Mouse (Mus musculus) 3134 (cell line): ENCODE measurements at regions not wholly inside any gene's neighbourhood (a gene's known extent, or its start where the extent isn't known, plus 50 kb on each side); places are given as distances from the start of the nearest gene placed in this dataset.

Experiments
- DNase-seq: peaks from one replicate; pipeline ENCODE4 v3.0.0-alpha.2; 2011; ENCODE audit warnings: low spot score; ENCODE audit not compliant: insufficient read length; ENCODE audit errors: extremely low read depth

- DNase-seq = no peak
Measured at GRCm38 (mm10) chr13:35211834-35212233, 184.9 kb upstream of the Eci2 start.

- DNase-seq = no peak
Measured at GRCm38 (mm10) chr13:35212276-35212675, 185.4 kb upstream of the Eci2 start.

GRCm38 (mm10) chr13:35214219-35214618 lies 187.3 kb upstream of the Eci2 start:
- DNase-seq = no peak

- no peak for DNase-seq
Measured at GRCm38 (mm10) chr13:35226142-35226829, 199.4 kb upstream of the Eci2 start.

GRCm38 (mm10) chr13:35226944-35227343 lies 200.0 kb upstream of the Eci2 start:
- no peak for DNase-seq

GRCm38 (mm10) chr13:35229601-35230000 lies 202.7 kb upstream of the Eci2 start:
- no peak for DNase-seq

GRCm38 (mm10) chr13:35233636-35234035 lies 206.7 kb upstream of the Eci2 start:
- no peak for DNase-seq

GRCm38 (mm10) chr13:35241443-35241842 lies 214.5 kb upstream of the Eci2 start:
- DNase-seq = no peak

GRCm38 (mm10) chr13:35243946-35244345 lies 217.1 kb upstream of the Eci2 start:
- DNase-seq = no peak

GRCm38 (mm10) chr13:35257386-35257785 lies 230.5 kb upstream of the Eci2 start:
- no peak for DNase-seq

GRCm38 (mm10) chr13:35258720-35259119 lies 231.8 kb upstream of the Eci2 start:
- DNase-seq = no peak

- no peak for DNase-seq
Measured at GRCm38 (mm10) chr13:35283959-35284358, 257.1 kb upstream of the Eci2 start.

GRCm38 (mm10) chr13:35302088-35302487 lies 275.2 kb upstream of the Eci2 start:
- no peak for DNase-seq

- no peak for DNase-seq
Measured at GRCm38 (mm10) chr13:35316772-35317171, 289.9 kb upstream of the Eci2 start.

- DNase-seq = no peak
Measured at GRCm38 (mm10) chr13:35326682-35327242, 299.9 kb upstream of the Eci2 start.

- no peak for DNase-seq
Measured at GRCm38 (mm10) chr13:35328320-35328719, 301.4 kb upstream of the Eci2 start.

GRCm38 (mm10) chr13:35330926-35331325 lies 304.0 kb upstream of the Eci2 start:
- no peak for DNase-seq

- DNase-seq = no peak
Measured at GRCm38 (mm10) chr13:35345507-35346129, 314.0 kb upstream of the Cdyl start.

- DNase-seq = no peak
Measured at GRCm38 (mm10) chr13:35348283-35348682, 311.4 kb upstream of the Cdyl start.

- DNase-seq = no peak
Measured at GRCm38 (mm10) chr13:35359345-35359744, 300.3 kb upstream of the Cdyl start.

GRCm38 (mm10) chr13:35377487-35377886 lies 282.1 kb upstream of the Cdyl start:
- no peak for DNase-seq

GRCm38 (mm10) chr13:35379500-35379899 lies 280.1 kb upstream of the Cdyl start:
- no peak for DNase-seq
